In the genomic region with DNA sequence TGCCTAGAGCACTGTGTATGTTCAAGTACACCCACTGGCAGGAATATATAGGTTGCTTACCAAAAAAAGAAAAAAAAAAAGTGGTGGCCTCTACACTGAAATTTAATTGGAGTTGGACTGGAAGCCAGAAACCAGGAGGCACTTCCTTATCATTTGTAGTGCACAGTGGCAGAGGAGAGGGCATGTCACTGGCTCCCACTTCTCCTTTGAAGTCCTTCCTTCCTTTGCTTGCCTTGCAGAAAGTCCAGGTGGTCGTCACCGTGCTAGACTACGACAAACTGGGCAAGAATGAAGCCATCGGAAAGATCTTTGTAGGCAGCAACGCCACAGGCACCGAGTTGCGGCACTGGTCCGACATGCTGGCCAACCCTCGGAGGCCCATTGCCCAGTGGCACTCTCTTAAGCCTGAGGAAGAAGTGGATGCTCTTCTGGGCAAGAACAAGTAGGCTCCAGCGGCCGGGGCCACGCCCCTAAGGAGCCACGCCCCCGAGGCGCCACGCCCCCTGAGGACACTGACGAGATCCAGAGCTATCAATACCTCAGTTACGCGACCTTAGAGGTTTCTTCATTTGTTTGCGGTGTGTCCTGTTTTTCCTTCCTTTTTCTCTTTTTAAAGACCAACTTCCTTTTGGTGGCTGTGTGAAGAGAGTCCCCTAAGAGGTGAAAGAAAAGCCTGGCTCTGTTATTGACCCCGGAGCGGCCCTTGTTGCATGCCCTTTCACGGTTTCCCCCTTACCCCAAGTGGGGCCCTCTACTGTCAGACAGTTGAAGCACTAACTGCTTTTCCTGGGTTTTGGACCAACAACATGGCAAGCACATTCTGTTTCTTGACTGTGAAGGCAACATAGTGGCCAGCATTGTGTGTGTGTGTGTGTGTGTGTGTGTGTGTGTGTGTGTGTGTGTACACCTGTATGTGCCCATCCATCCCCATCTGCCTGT, we compare ENCODE assay signal across 8 mouse cellular contexts.
DNase-seq lines count a peak whose midpoint lies in the region; ATAC-seq lines count a peak whose summit lies in the region.

No protein-coding gene starts in this region.

- H3K9ac ChIP-seq in embryonic facial prominence, embryonic 14.5 days (ENCODE audit: low read depth, low read length) = no peak overlapping the region

- peak overlapping the region; percentile 34 for H3K4me2 ChIP-seq in embryonic facial prominence, embryonic 14.5 days (ENCODE audit: low read depth, low read length)

- H3K4me3 ChIP-seq in embryonic facial prominence, embryonic 14.5 days (ENCODE audit: low read depth, low read length) = no peak overlapping the region

- no peak overlapping the region for H3K27ac ChIP-seq in embryonic facial prominence, embryonic 14.5 days (replicated peaks; ENCODE audit: low read depth, low read length)

- no peaks in the 10 kb centered on the region for H3K27me3 ChIP-seq in embryonic facial prominence, embryonic 14.5 days (replicated peaks; ENCODE audit: control insufficient read depth, insufficient read depth, low read length)
- H3K27me3 ChIP-seq in splenic B cell, adult 2 months (ENCODE audit: control insufficient read depth, insufficient read depth, low read length, poor library complexity, severe bottlenecking) = no peaks in the 10 kb centered on the region; the same call in none of the 2 replicates

- H3K9me3 ChIP-seq in embryonic facial prominence, embryonic 14.5 days (ENCODE audit: control insufficient read depth, low read length) = no peaks in the 10 kb centered on the region

- no peak for ATAC-seq in embryonic facial prominence, embryonic 14.5 days (ENCODE audit: low read depth)

- peaks cover 27% of the 10 kb centered on the region for H3K4me1 ChIP-seq in embryonic facial prominence, embryonic 14.5 days (ENCODE audit: control insufficient read depth, insufficient read depth, low read length)

- DNase-seq in urinary bladder, postnatal 25 days (ENCODE audit: low spot score) = peak; percentile 52
- DNase-seq in urinary bladder, postnatal 4 days (ENCODE audit: low spot score in 2 of 2) = no peak
- no peak for DNase-seq in embryonic facial prominence, embryonic 14.5 days (ENCODE audit: low spot score)
- DNase-seq in kidney, adult 9 months = peak; percentile 33
- peak; percentile 86 for DNase-seq in lung, postnatal 36 days
- peak; percentile 73 for DNase-seq in splenic B cell, adult 2 months (ENCODE audit: low read depth, low spot score)
- no peak for DNase-seq in layer of hippocampus, postnatal 10 days (ENCODE audit: low spot score in 2 of 2)
- DNase-seq in left cerebral cortex, postnatal 25 days (ENCODE audit: low spot score in 2 of 2) = no peak

- intact Hi-C loops in left cerebral cortex, postnatal 25 days (cut with DNase I) = loop anchor here (5.0 kb wide), 1 partner anchor 105 kb away; no protein-coding TSS in a partner anchor

- WGBS in embryonic facial prominence, embryonic 14.5 days = 20% methylated on average over 22 of the region's 23 CpGs

- H3K36me3 ChIP-seq in embryonic facial prominence, embryonic 14.5 days (ENCODE audit: control insufficient read depth, insufficient read depth, low read length) = no peaks in the 10 kb centered on the region
- no peaks in the 10 kb centered on the region for H3K36me3 ChIP-seq in splenic B cell, adult 2 months (ENCODE audit: control insufficient read depth, insufficient read depth, low read length, poor library complexity, severe bottlenecking)

Comparison
In these comparisons a context has a peak if more than half of its experiments do, and no peak if none do; other contexts are left out.
1. DNase-seq: peak in urinary bladder, postnatal 25 days (single experiment), kidney, adult 9 months (single experiment), lung, postnatal 36 days (single experiment) and splenic B cell, adult 2 months (single experiment); none in urinary bladder, postnatal 4 days (0 of 2), embryonic facial prominence, embryonic 14.5 days (single experiment), layer of hippocampus, postnatal 10 days (0 of 2) and left cerebral cortex, postnatal 25 days (0 of 2).